Mouse (Mus musculus): ENCODE measurements around the gene Hist2h3b. TPM values are rescaled to one million over a fixed set of nuclear protein-coding genes. Genes with fewer than 3 reads are reported as not detected.

The Hist2h3b gene
- polyA plus RNA-seq, 1 experiment: 11.3 TPM

DNA sequence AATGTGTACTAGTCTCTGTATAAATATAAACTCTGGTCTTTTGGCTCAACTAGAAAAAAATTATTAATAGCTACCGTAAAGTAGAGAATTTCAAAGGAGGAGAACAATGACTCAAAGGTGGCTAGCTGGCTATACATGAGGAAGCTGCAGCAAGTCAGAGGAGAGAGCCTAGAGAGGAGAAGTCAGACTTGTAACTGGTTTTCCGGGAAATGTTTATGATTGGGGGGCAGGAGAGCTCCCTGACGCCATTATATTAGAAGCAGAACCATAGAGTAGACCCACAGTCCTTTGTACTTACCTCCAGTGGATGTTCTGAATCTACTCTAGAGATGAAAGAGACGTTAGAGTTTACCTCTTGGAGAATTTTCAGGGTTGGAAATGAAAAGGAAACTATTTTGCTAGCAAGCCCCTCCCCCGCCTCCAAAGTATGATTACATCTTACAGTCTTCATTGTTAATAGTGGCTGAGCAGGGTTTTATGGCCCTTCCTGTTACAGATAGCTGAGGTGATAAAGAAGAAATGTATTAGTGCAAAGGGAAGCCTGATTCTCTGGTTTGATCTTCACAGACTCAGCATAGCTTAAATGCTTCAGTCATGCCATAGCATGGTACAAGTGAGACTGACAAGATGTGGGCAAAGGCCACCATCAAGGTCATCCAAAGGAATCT, 12.4 kb upstream of the Hist2h3b start:
- H3K4me3 ChIP-seq (ENCODE audit: insufficient read depth, poor library complexity, severe bottlenecking): no peak overlapping the region
- no peaks in the 10 kb centered on the region for H3K79me2 ChIP-seq (ENCODE audit: control insufficient read depth, insufficient read depth)
- H3K27me3 ChIP-seq (ENCODE audit: control insufficient read depth, insufficient read depth, insufficient read length): no peaks in the 10 kb centered on the region
- H3ac ChIP-seq (ENCODE audit: control insufficient read depth, insufficient read length, low read depth): no peak overlapping the region
- H3K36me3 ChIP-seq (ENCODE audit: control insufficient read depth, insufficient read depth): no peaks in the 10 kb centered on the region
- no peak for TF ChIP-seq CEBPB (IDR thresholded peaks at IDR 0.05; ENCODE audit: low read depth)
- no peak for TF ChIP-seq FOSL1 (IDR thresholded peaks at IDR 0.05; ENCODE audit: insufficient read depth, low read length, poor library complexity, severe bottlenecking)
- no peak for TF ChIP-seq MYOG (IDR thresholded peaks at IDR 0.05; ENCODE audit: control insufficient read depth, extremely low read depth, insufficient read length)
- TF ChIP-seq MAX (IDR thresholded peaks at IDR 0.05): no peak
- no peak for TF ChIP-seq USF1 (IDR thresholded peaks at IDR 0.05; ENCODE audit: low read depth)
- TF ChIP-seq CTCF (IDR thresholded peaks at IDR 0.05; ENCODE audit: control insufficient read depth, insufficient read depth, insufficient read length): no peak
- no peak for TF ChIP-seq MYOD1 (IDR thresholded peaks at IDR 0.05; ENCODE audit: control insufficient read depth, insufficient read length, low read depth)
- H3K79me3 ChIP-seq (ENCODE audit: low read depth): no peaks in the 10 kb centered on the region

DNA sequence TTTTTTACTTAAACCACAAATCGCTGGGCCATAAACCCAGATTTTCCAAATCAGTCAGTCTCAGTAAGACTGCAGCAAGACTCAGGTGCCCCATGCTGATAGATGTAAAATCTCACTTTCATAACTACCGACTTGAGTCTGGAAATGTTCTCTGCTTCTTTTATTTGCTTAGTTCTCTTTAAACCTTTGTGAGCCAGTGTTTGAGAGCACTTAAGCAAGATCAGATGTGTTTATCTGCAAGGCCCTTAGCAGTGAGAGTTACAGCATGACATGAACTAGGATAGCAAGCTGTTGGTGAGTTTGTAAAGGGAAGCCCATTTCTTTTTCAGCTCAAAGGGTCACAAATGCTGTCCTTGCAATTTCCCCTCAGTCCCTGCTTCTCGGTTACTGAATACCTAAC, 11.3 kb upstream of the Hist2h3b start:
- H3K79me3 ChIP-seq (ENCODE audit: low read depth): no peaks in the 10 kb centered on the region
- no peaks in the 10 kb centered on the region for H3K79me2 ChIP-seq (ENCODE audit: control insufficient read depth, insufficient read depth)
- H3K27me3 ChIP-seq (ENCODE audit: control insufficient read depth, insufficient read depth, insufficient read length): no peaks in the 10 kb centered on the region
- no peaks in the 10 kb centered on the region for H3K36me3 ChIP-seq (ENCODE audit: control insufficient read depth, insufficient read depth)
- H3ac ChIP-seq (ENCODE audit: control insufficient read depth, insufficient read length, low read depth): no peak overlapping the region
- H3K4me3 ChIP-seq (ENCODE audit: insufficient read depth, poor library complexity, severe bottlenecking): no peak overlapping the region
- TF ChIP-seq MYOD1 (IDR thresholded peaks at IDR 0.05; ENCODE audit: control insufficient read depth, insufficient read length, low read depth) (no peak), FOSL1 (IDR thresholded peaks at IDR 0.05; ENCODE audit: insufficient read depth, low read length, poor library complexity, severe bottlenecking) (no peak), CEBPB (IDR thresholded peaks at IDR 0.05; ENCODE audit: low read depth) (no peak), CTCF (IDR thresholded peaks at IDR 0.05; ENCODE audit: control insufficient read depth, insufficient read depth, insufficient read length) (no peak), MAX (IDR thresholded peaks at IDR 0.05) (no peak), USF1 (IDR thresholded peaks at IDR 0.05; ENCODE audit: low read depth) (no peak), MYOG (IDR thresholded peaks at IDR 0.05; ENCODE audit: control insufficient read depth, extremely low read depth, insufficient read length) (no peak)

DNA sequence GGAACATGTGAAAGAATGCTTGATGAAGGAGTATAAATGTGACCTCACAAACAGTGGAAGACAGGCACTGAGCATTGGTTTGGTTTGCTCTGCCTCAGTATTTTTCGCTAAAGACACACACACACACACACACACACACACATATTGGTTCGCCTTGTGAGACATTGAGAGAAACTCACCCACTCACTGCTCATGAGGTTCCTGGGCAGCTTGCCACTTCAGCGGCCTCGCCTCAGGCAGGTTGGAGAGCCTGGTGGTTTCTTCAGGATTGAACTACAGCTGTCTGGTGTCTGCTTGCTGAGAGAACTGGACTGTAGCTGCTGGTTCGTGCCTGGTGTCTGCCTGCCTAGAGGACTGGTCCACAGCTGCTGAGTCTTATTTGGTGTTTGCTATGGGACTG, 8.2 kb upstream of the Hist2h3b start:
- Histone ChIP-seq H3K79me3 (ENCODE audit: low read depth) (no peaks in the 10 kb centered on the region), H3ac (ENCODE audit: control insufficient read depth, insufficient read length, low read depth) (no peak overlapping the region), H3K36me3 (ENCODE audit: control insufficient read depth, insufficient read depth) (no peaks in the 10 kb centered on the region), H3K4me3 (ENCODE audit: insufficient read depth, poor library complexity, severe bottlenecking) (no peak overlapping the region), H3K79me2 (ENCODE audit: control insufficient read depth, insufficient read depth) (no peaks in the 10 kb centered on the region), H3K27me3 (ENCODE audit: control insufficient read depth, insufficient read depth, insufficient read length) (no peaks in the 10 kb centered on the region)
- no peak for TF ChIP-seq USF1 (IDR thresholded peaks at IDR 0.05; ENCODE audit: low read depth)

DNA sequence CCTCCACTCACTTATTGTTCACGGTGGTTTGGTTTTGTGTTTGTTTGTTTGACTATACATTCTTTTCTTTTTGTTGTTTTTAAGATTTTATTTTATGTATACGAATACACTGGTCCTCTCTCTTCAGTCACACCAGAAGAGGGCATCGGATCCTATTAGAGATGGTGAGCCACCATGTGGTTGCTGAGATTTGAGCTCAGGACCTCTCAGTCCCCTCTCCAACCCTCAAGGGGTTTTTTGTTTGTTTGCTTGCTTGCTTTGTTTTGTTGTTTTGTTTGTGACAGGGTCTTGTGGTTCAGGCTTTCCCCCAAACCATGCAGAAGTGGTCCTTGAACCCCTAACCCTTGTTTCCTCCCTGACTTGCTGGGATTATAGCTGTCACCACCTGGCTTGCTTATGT, 6.8 kb upstream of the Hist2h3b start:
- H3K79me2 ChIP-seq (ENCODE audit: control insufficient read depth, insufficient read depth): no peaks in the 10 kb centered on the region
- H3ac ChIP-seq (ENCODE audit: control insufficient read depth, insufficient read length, low read depth): peak overlapping the region; percentile 69
- H3K4me3 ChIP-seq (ENCODE audit: insufficient read depth, poor library complexity, severe bottlenecking): peak overlapping the region; percentile 8
- no peaks in the 10 kb centered on the region for H3K27me3 ChIP-seq (ENCODE audit: control insufficient read depth, insufficient read depth, insufficient read length)
- TF ChIP-seq MYOD1 (IDR thresholded peaks at IDR 0.05; ENCODE audit: control insufficient read depth, insufficient read length, low read depth) (no peak), USF1 (IDR thresholded peaks at IDR 0.05; ENCODE audit: low read depth) (no peak), MAX (IDR thresholded peaks at IDR 0.05) (no peak), CTCF (IDR thresholded peaks at IDR 0.05; ENCODE audit: control insufficient read depth, insufficient read depth, insufficient read length) (no peak), MYOG (IDR thresholded peaks at IDR 0.05; ENCODE audit: control insufficient read depth, extremely low read depth, insufficient read length) (no peak), FOSL1 (IDR thresholded peaks at IDR 0.05; ENCODE audit: insufficient read depth, low read length, poor library complexity, severe bottlenecking) (no peak), CEBPB (IDR thresholded peaks at IDR 0.05; ENCODE audit: low read depth) (no peak)
- no peaks in the 10 kb centered on the region for H3K79me3 ChIP-seq (ENCODE audit: low read depth)
- H3K36me3 ChIP-seq (ENCODE audit: control insufficient read depth, insufficient read depth): no peaks in the 10 kb centered on the region

DNA sequence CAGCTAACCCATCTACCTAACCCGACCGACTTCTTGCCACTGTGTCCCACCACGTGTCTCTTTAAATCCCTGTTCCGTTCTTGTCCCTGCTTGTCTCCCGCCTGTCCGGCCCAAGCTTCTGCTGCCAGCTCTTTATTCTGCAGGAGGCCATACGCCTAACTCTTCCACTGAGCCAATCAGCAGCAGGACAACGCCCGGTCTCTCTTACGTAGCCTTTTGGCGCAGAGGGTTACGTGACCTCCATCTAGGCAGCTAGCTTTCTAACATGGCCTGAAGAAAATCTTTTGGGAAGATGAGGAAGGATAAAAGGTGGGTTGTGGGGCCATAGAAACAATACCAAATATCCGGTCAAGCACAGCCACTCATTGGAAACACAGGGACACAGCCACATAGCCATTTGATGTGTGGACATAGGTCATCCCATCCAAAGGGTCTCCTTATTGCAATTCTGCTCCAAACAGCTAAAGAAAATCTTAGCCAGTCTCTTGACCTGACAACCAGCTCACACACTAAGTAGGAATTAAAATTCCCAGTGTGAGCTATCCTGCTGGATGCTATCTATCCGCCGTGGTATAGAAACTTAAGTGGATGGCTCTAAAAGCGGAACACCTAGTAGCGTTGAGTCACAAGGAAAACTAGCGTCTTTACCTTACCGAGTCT, 6.1 kb upstream of the Hist2h3b start:
- Histone ChIP-seq H3K79me2 (ENCODE audit: control insufficient read depth, insufficient read depth) (no peaks in the 10 kb centered on the region), H3ac (ENCODE audit: control insufficient read depth, insufficient read length, low read depth) (peak overlapping the region; percentile 69), H3K4me3 (ENCODE audit: insufficient read depth, poor library complexity, severe bottlenecking) (peak overlapping the region; percentile 34), H3K27me3 (ENCODE audit: control insufficient read depth, insufficient read depth, insufficient read length) (no peaks in the 10 kb centered on the region), H3K79me3 (ENCODE audit: low read depth) (no peaks in the 10 kb centered on the region), H3K36me3 (ENCODE audit: control insufficient read depth, insufficient read depth) (no peaks in the 10 kb centered on the region)
- TF ChIP-seq CTCF (IDR thresholded peaks at IDR 0.05; ENCODE audit: control insufficient read depth, insufficient read depth, insufficient read length): no peak
- no peak for TF ChIP-seq FOSL1 (IDR thresholded peaks at IDR 0.05; ENCODE audit: insufficient read depth, low read length, poor library complexity, severe bottlenecking)
- peak; percentile 90 for TF ChIP-seq MAX (IDR thresholded peaks at IDR 0.05)
- peak; percentile 50 for TF ChIP-seq USF1 (IDR thresholded peaks at IDR 0.05; ENCODE audit: low read depth)

DNA sequence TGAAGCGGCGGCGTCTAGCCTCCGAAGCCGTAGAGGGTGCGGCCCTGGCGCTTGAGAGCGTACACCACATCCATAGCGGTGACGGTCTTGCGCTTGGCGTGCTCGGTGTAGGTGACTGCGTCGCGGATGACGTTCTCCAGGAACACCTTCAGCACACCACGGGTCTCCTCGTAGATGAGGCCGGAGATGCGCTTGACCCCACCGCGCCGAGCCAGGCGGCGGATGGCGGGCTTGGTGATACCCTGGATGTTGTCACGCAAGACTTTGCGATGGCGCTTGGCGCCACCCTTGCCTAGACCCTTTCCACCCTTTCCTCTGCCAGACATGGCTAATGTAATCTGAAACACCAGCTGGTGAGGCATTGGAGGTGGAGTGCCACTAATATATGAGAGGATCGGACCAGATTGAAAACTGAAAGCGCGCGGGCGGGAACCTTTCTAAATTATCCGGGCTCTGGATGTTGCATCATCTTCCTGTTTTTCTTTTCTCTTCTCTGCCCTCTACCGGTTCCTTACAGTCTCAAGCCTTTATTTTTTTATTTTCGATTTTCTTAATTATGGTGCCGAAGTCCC, 5.4 kb upstream of the Hist2h3b start, which contains the start of gene Hist2h4:
Gene Hist2h4, minus strand, starts transcription at position 333 of the 572 bp plus-strand sequence.
- Histone ChIP-seq H3K4me3 (ENCODE audit: insufficient read depth, poor library complexity, severe bottlenecking) (peak within 1 kb of the TSS; percentile 39), H3ac (ENCODE audit: control insufficient read depth, insufficient read length, low read depth) (peak within 1 kb of the TSS; percentile 76), H3K79me3 (ENCODE audit: low read depth) (no peaks in the 10 kb centered on the region), H3K27me3 (ENCODE audit: control insufficient read depth, insufficient read depth, insufficient read length) (no peaks in the 10 kb centered on the region), H3K79me2 (ENCODE audit: control insufficient read depth, insufficient read depth) (no peaks in the 10 kb centered on the region), H3K36me3 (ENCODE audit: control insufficient read depth, insufficient read depth) (no peaks in the 10 kb centered on the region)
- peak; percentile 99 for TF ChIP-seq CEBPB (IDR thresholded peaks at IDR 0.05; ENCODE audit: low read depth)
- no peak for TF ChIP-seq CTCF (IDR thresholded peaks at IDR 0.05; ENCODE audit: control insufficient read depth, insufficient read depth, insufficient read length)
